Mouse (Mus musculus): ENCODE results near the gene Foxp1.

The Foxp1 gene

GRCm38 (mm10) chr6:99260941-99261736, 261.4 kb downstream of the Foxp1 start:
- DNase-seq (ENCODE audit: low spot score): no peak

DNA sequence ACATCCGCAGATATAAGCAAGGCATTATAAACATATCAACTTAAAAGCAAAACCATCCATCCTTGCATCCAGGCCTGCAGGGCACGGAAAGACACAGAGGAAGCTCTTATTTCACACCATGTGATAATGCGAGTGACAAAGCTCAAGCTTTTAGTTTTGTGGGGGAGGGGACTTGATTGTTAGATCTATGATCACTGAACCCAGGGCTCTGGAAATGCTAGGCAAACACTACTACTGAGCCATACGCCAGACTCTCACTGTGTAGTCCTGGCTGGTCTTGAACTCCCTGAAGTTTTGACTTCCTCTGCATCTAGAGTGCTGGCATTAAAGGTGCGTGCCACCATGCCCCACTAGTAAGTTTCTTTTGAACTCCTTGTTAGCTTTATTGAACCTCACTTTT, 264.2 kb downstream of the Foxp1 start:
- no peak for DNase-seq (ENCODE audit: low spot score)

DNA sequence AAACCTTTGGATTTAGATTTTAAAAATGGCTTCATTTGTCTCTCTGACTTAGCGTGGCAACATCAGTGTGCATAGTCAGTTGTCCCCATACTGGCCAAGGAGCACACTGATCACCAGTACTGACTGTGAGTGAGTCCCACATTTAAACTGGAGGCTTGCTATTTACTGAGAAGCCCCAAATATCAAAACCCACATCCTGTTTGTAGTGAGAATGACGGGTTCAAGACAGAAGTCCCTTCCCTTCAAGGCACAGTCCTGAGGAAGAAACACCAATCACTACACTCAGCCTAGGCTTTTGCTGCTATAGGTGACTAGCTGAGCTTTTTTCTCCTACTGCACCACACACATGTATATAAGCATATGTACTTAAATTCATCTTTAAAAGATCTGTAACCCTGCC, 264.8 kb downstream of the Foxp1 start:
- no peak for DNase-seq (ENCODE audit: low spot score)

GRCm38 (mm10) chr6:99253331-99253730, 269.2 kb downstream of the Foxp1 start:
- DNase-seq (ENCODE audit: low spot score): no peak

GRCm38 (mm10) chr6:99252816-99253215, 269.7 kb downstream of the Foxp1 start:
- no peak for DNase-seq (ENCODE audit: low spot score)

GRCm38 (mm10) chr6:99251924-99252323, 270.6 kb downstream of the Foxp1 start:
- DNase-seq (ENCODE audit: low spot score): no peak

GRCm38 (mm10) chr6:99251222-99251621, 271.3 kb downstream of the Foxp1 start:
- no peak for DNase-seq (ENCODE audit: low spot score)

GRCm38 (mm10) chr6:99249496-99250030, 273.0 kb downstream of the Foxp1 start:
- no peak for DNase-seq (ENCODE audit: low spot score)

- no peak for DNase-seq (ENCODE audit: low spot score)
Observed at GRCm38 (mm10) chr6:99248396-99248795, 274.1 kb downstream of the Foxp1 start.

- no peak for DNase-seq (ENCODE audit: low spot score)
Observed at GRCm38 (mm10) chr6:99241625-99242395, 280.7 kb downstream of the Foxp1 start.

DNA sequence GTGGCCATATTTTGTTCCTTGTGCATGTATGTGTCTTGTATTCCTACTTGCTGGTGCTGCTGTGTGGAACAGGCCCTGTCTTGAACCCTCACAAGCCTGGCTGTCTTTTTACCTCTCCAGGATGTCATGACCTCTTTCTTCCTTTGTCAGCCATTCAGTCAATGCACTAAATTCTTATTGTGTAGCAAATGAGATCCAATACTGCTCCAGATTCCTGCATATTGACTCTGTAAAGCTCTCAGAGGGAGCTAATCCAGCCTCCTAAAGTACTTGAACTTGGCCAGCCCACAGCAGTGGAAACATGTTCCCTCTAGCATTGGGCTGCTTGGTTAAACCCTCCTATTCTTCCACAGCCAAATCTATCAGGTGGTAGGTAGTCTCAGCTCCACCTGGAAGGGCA, 281.8 kb downstream of the Foxp1 start:
- DNase-seq (ENCODE audit: low spot score): no peak

DNA sequence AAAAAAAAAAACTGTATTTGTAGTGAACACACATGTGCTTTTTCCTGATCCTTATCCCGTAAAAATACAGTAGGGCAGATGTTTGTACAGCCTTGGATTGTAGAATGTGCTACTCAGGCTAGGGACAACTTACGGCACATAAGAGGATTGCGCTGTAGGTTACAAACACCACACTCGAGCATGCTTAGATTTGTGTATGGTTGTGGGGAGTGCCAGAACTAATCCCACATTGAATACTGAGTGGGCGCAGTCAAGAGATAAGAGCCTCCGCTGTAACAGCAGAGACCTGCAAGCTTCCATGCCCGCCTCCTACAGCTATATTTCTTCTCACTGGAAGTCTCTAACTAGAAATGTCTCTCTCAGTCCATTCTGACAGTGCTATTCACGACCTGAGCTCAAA, 286.9 kb downstream of the Foxp1 start:
- no peak for DNase-seq (ENCODE audit: low spot score)

DNA sequence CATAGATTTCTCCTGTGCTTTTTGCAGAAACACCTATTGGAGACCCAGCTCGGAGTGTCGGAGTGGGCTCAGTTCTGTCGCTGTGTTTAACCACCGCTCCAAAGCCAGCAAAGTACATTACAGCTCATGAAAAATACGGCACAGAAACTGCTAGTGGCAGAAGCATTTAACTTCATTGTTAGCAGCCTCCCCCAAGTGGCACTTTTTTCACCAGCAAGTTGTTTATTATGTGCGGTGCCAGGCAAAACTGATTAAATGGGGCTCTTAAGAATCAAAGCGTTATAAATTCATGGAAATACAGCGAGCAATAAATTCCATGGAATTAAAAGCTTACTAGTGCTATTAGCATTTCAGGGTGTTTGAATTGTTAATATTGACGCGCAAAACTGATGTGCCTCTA, 289.1 kb downstream of the Foxp1 start:
- DNase-seq (ENCODE audit: low spot score): no peak

GRCm38 (mm10) chr6:99228336-99228870, 294.1 kb downstream of the Foxp1 start:
- DNase-seq (ENCODE audit: low spot score): no peak

DNA sequence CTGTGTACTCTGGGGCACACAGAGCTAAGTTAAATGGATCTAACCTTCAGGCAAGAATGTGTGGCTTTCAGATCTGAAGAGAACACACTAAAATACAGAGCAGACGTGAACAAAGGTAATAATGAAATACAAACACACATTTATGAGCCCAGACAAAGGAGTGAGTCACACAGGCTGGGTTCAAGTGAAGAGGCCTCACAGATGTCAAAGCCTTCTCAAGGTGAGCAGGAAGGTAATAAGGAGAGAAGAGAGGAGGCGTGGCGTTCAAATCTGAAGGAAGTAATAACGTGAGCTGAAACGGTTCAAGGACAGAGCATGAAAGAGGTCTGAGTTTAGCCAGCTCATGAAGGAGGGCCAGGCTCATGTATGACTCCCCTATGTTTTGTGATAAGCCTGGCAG, 301.4 kb downstream of the Foxp1 start:
- no peak for DNase-seq (ENCODE audit: low spot score)

- no peak for DNase-seq (ENCODE audit: low spot score)
Observed at GRCm38 (mm10) chr6:99220472-99220871, 302.0 kb downstream of the Foxp1 start.

- DNase-seq (ENCODE audit: low spot score): no peak
Observed at GRCm38 (mm10) chr6:99217846-99218245, 304.7 kb downstream of the Foxp1 start.

GRCm38 (mm10) chr6:99217155-99217554, 305.4 kb downstream of the Foxp1 start:
- DNase-seq (ENCODE audit: low spot score): no peak

GRCm38 (mm10) chr6:99212461-99212860, 310.1 kb downstream of the Foxp1 start:
- DNase-seq (ENCODE audit: low spot score): no peak

DNA sequence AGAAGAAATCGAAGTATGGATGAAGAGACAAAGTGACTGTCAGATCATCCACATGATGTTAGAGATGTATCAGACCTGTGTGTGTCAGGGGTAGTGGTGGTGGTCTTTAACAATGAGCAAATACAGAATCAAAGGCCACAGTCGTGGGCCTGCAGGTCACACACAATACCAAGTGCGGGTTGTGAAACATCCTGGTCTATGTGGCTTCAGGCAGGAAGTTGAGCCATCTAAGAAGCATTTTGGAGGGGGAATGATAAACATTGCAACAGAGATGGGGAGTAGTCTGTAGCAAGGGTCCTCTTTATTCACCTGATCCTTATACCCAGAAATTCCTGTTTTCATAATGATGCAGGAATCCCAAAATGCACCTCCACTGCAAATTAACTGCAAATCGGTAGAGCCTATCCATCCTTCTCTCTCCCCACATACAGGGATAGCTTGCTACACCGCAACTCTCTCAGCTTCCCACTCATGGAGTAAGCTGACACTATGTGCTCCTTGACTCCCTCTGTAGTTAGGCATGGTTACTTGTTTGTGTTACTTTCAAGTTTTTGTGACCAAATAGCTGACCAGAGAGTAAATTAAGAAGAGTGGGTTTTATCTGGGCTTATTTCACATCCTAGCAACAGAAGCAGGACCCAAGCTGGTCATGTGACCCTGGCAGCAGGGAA, 310.7 kb downstream of the Foxp1 start:
- DNase-seq (ENCODE audit: low spot score): no peak

- DNase-seq (ENCODE audit: low spot score): no peak
Observed at GRCm38 (mm10) chr6:99210161-99210560, 312.4 kb downstream of the Foxp1 start.

GRCm38 (mm10) chr6:99207226-99207885, 315.2 kb downstream of the Foxp1 start:
- DNase-seq (ENCODE audit: low spot score): no peak
